Mouse (Mus musculus): ENCODE measurements around the gene Gm28635. TPM values are rescaled to one million over a fixed set of nuclear protein-coding genes. Genes with fewer than 3 reads are reported as not detected.

Gene Gm28635
- polyA plus RNA-seq, 2 experiments, result 0.01 TPM; not detected in 1

DNA sequence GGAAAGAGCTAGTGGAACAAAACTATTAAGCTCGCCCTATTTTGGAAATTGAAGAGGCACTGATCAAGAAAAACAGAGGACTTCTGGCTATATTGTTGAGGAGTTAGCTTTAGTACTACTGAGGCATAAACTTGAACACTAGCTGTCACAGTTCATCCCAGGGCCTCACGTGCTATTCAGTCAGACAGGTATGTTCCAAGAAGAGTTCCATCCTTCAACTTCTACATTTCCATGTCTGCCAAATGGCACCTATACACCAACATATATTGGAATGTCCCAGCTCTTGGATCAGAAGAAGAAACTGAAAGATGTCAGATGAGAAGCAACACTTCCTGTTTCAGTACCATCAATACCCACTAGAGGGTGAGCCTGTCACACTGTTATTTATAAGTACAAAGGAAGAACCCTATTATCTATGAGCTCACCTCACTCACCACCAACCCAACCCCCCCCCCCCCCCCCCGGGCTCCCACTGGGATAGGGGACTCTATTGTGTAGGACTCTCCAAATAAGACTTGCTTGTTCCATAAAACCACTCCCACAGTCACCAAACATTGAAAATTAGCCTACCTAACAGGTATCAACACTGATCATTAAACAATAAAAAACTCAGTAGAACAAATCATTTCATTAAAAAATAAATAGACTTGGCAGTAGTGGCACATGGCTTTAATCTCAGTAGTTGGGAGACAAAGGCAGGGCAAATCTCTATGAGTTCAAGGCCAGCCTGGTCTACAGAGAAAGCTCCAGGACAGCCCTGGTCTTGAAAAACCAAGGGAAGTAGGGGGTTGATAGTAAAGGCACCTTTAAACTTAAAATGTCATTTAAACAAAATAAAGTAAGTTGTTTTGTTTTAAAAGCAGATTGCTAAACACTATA lies 60.0 kb downstream of the Gm28635 start:
- Histone ChIP-seq H3K9me3 (ENCODE audit: control insufficient read depth, low read length) (no peaks in the 10 kb centered on the region), H3K27ac (no peak overlapping the region), H3K9ac (replicated peaks) (no peak overlapping the region), H3K36me3 (replicated peaks; ENCODE audit: control insufficient read depth, insufficient read depth, low read depth) (peaks cover 41% of the 10 kb centered on the region), H3K4me2 (ENCODE audit: low read depth) (no peak overlapping the region), H3K4me1 (replicated peaks; ENCODE audit: control insufficient read depth in 2 of 2, insufficient read depth in 2 of 2, low read length in 1 of 2) (peaks cover 0 to 6% of the 10 kb centered on the region in 2 experiments; a peak in 2 of 4 replicates), H3K4me3 (ENCODE audit: insufficient read depth in 1 of 2, low read depth in 2 of 2, low read length in 2 of 2) (no peak overlapping the region), H3K27me3 (ENCODE audit: control insufficient read depth, insufficient read depth, low read length) (no peaks in the 10 kb centered on the region)
- WGBS (ENCODE audit: insufficient replicate concordance), result 42% methylated on average over 3 of the region's 3 CpGs
- TF ChIP-seq CTCF (IDR thresholded peaks at IDR 0.05; ENCODE audit: low read depth) (peak; percentile 61), EP300 (IDR thresholded peaks at IDR 0.05; ENCODE audit: low read depth) (no peak)
- peak in 2 of 3 experiments; percentile 32 to 52 for DNase-seq (ENCODE audit: low read depth in 3 of 3, low spot score in 3 of 3)
- peak; percentile 21; the same call in 1 of the 2 replicates for ATAC-seq (ENCODE audit: insufficient read depth)

DNA sequence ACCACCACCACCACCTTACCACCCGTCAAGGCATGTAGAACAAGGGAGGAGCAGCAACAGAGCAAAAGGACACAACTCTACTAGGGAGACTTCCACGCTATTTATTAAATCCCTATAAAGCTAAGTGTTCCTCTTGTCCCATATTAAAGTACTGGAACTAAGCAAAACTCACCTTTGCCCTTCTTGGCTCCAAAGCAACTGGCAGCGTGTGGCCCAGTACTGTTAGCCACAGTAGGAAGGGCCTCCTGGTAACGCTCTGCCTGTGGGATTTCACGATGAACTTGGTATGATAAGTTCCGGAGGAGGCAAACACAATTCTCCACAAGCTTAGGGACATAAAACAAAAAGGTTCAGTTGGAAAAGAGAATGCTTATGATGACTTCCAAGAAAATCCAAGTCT lies 65.1 kb downstream of the Gm28635 start:
- Histone ChIP-seq H3K9me3 (ENCODE audit: control insufficient read depth, low read length) (no peaks in the 10 kb centered on the region), H3K36me3 (replicated peaks; ENCODE audit: control insufficient read depth, insufficient read depth, low read depth) (peaks cover 55% of the 10 kb centered on the region), H3K4me3 (ENCODE audit: insufficient read depth in 1 of 2, low read depth in 2 of 2, low read length in 2 of 2) (no peak overlapping the region), H3K9ac (replicated peaks) (no peak overlapping the region), H3K4me1 (replicated peaks; ENCODE audit: control insufficient read depth in 2 of 2, insufficient read depth in 2 of 2, low read length in 1 of 2) (no peaks in the 10 kb centered on the region), H3K27ac (no peak overlapping the region), H3K27me3 (ENCODE audit: control insufficient read depth, insufficient read depth, low read length) (no peaks in the 10 kb centered on the region), H3K4me2 (ENCODE audit: low read depth) (no peak overlapping the region)
- TF ChIP-seq CTCF (IDR thresholded peaks at IDR 0.05; ENCODE audit: low read depth) (no peak), EP300 (IDR thresholded peaks at IDR 0.05; ENCODE audit: low read depth) (no peak)
- no peak for DNase-seq (ENCODE audit: low read depth in 3 of 3, low spot score in 3 of 3)
- WGBS (ENCODE audit: insufficient replicate concordance), result 87% methylated on average over 6 of the region's 6 CpGs
- ATAC-seq (ENCODE audit: insufficient read depth), result no peak

DNA sequence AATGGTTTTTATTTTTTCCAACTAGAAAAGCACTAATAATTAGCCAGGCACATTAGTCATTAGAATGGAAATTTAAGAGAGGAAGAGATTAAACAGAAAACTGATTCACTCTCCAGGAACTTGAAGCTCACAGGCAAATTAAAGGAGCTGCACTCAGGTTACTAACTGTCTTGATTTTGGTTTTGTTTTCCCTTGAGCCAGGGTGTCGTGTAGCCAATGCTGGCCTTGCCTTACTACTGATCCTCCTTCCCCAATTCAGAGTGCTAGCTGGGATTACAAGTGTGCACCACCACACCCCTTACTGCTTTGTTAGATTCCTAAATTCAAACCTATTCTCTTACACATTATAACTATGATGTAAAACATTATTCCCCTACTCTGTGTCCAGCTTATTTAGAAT lies 70.0 kb downstream of the Gm28635 start:
- Histone ChIP-seq H3K27ac (no peak overlapping the region), H3K4me3 (ENCODE audit: insufficient read depth in 1 of 2, low read depth in 2 of 2, low read length in 2 of 2) (no peak overlapping the region), H3K9ac (replicated peaks) (no peak overlapping the region), H3K36me3 (replicated peaks; ENCODE audit: control insufficient read depth, insufficient read depth, low read depth) (peaks cover 40% of the 10 kb centered on the region), H3K9me3 (ENCODE audit: control insufficient read depth, low read length) (no peaks in the 10 kb centered on the region), H3K4me2 (ENCODE audit: low read depth) (no peak overlapping the region), H3K4me1 (replicated peaks; ENCODE audit: control insufficient read depth in 2 of 2, insufficient read depth in 2 of 2, low read length in 1 of 2) (no peaks in the 10 kb centered on the region), H3K27me3 (ENCODE audit: control insufficient read depth, insufficient read depth, low read length) (no peaks in the 10 kb centered on the region)
- no peak for TF ChIP-seq EP300 (IDR thresholded peaks at IDR 0.05; ENCODE audit: low read depth)
- ATAC-seq (ENCODE audit: insufficient read depth), result no peak
- WGBS (ENCODE audit: insufficient replicate concordance), result 46% methylated on average over 1 of the region's 1 CpGs
- DNase-seq (ENCODE audit: low read depth in 3 of 3, low spot score in 3 of 3), result no peak

DNA sequence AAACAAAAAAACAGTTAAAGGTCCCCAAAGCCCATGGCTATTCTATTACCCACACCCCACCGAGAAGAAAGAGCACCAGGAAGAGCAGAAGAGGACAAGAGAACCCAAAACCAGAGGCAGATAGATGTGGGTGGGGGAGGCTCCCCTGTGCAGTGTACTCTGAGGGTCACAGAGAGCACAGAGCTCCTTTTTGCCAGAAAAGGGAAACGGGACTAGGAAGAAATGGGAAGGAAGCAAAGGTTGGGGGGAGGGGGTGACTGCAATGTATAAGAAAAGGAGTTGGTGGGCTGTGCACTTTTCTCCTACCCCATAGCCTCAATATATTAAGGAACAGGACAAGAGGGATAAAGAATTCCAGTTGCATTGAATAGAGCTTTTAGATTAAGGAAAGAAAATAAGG lies 76.9 kb downstream of the Gm28635 start:
- H3K27ac ChIP-seq, result no peak overlapping the region
- no peak overlapping the region for H3K4me3 ChIP-seq (ENCODE audit: insufficient read depth in 1 of 2, low read depth in 2 of 2, low read length in 2 of 2)
- no peak overlapping the region for H3K9ac ChIP-seq (replicated peaks)
- no peaks in the 10 kb centered on the region for H3K9me3 ChIP-seq (ENCODE audit: control insufficient read depth, low read length)
- no peak for DNase-seq (ENCODE audit: low read depth in 3 of 3, low spot score in 3 of 3)
- no peaks in the 10 kb centered on the region for H3K27me3 ChIP-seq (ENCODE audit: control insufficient read depth, insufficient read depth, low read length)
- TF ChIP-seq CTCF (IDR thresholded peaks at IDR 0.05; ENCODE audit: low read depth) (no peak), EP300 (IDR thresholded peaks at IDR 0.05; ENCODE audit: low read depth) (no peak)
- WGBS (ENCODE audit: insufficient replicate concordance), result 32% methylated on average over 2 of the region's 2 CpGs
- ATAC-seq (ENCODE audit: insufficient read depth), result no peak
- H3K4me1 ChIP-seq (replicated peaks; ENCODE audit: control insufficient read depth in 2 of 2, insufficient read depth in 2 of 2, low read length in 1 of 2), result no peaks in the 10 kb centered on the region
- peaks cover 18% of the 10 kb centered on the region for H3K36me3 ChIP-seq (replicated peaks; ENCODE audit: control insufficient read depth, insufficient read depth, low read depth)
- H3K4me2 ChIP-seq (ENCODE audit: low read depth), result no peak overlapping the region

DNA sequence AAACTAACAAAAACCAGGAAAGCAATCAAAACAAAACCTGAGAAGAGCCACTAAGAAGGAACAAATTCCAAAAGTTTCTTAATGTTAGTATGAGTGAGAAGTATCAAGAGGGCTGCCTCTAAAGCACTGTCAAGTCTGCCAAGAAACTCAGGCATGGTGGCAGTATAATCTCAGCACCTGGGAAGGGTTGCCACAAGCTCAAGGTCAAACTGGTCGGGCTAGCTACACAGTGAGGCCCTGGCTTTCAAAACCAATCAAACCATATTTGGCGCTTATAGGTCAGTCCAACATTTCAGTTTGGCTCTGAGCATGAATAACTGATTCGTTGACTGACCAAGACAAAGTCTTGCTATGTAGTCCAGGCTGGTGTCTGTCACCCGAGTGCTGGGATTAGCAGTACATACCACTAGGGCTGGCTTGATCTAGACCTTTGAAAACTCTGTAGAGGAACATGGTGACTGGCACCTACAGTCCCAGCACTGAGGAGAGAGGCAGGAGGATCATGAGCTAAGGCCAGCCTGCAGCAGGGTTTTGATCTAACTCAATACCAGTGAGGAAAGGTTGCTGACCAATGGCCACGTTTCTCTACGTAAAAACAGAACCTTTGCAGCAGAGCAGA lies 78.5 kb downstream of the Gm28635 start:
- Histone ChIP-seq H3K27me3 (ENCODE audit: control insufficient read depth, insufficient read depth, low read length) (no peaks in the 10 kb centered on the region), H3K4me1 (replicated peaks; ENCODE audit: control insufficient read depth in 2 of 2, insufficient read depth in 2 of 2, low read length in 1 of 2) (no peaks in the 10 kb centered on the region), H3K4me2 (ENCODE audit: low read depth) (no peak overlapping the region), H3K4me3 (ENCODE audit: insufficient read depth in 1 of 2, low read depth in 2 of 2, low read length in 2 of 2) (no peak overlapping the region), H3K27ac (no peak overlapping the region), H3K36me3 (replicated peaks; ENCODE audit: control insufficient read depth, insufficient read depth, low read depth) (peaks cover 15% of the 10 kb centered on the region), H3K9ac (replicated peaks) (no peak overlapping the region), H3K9me3 (ENCODE audit: control insufficient read depth, low read length) (no peaks in the 10 kb centered on the region)
- DNase-seq (ENCODE audit: low read depth in 3 of 3, low spot score in 3 of 3) (no peak), ATAC-seq (ENCODE audit: insufficient read depth) (no peak)
- TF ChIP-seq CTCF (IDR thresholded peaks at IDR 0.05; ENCODE audit: low read depth), result no peak
- TF ChIP-seq EP300 (IDR thresholded peaks at IDR 0.05; ENCODE audit: low read depth), result no peak
- 74% methylated on average over 6 of the region's 6 CpGs for WGBS (ENCODE audit: insufficient replicate concordance)

All from liver, embryonic 14.5 days (tissue).